Mouse (Mus musculus): ENCODE measurements at regions not wholly inside any gene's neighbourhood (a gene's known extent, or its start where the extent isn't known, plus 50 kb on each side); places are given as distances from the start of the nearest gene placed in this dataset.

GRCm38 (mm10) chr2:167782231-167782999 lies 92.8 kb upstream of the Tmem189 start:
- no peak for DNase-seq

- DNase-seq: peak; percentile 66 to 76
These were observed 91.9 kb upstream of the Tmem189 start for GRCm38 (mm10) chr2:167781496-167781895.

GRCm38 (mm10) chr2:167778691-167779090 lies 89.1 kb upstream of the Tmem189 start:
- DNase-seq: peak in 1 of 2 experiments; percentile 54

DNA sequence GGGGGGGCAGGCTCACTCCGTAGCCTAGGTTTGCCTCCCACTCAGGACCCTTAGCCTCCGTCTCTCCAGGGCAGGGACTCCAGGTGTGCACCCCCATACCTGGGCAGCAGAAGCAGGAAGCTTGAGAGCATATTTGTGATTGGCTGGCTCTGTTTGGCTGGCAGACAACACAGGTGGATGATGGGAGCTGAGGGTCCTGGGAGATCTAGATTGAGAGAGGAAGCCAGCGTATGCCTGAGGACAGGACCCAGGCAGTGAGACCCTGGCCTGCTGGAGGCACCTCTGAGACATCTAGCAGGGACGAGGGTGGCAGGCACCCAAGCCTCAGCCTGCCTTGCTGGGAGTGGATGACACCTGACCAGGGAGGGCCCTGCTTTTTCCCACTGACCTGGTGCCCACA lies 88.6 kb upstream of the Tmem189 start:
- DNase-seq: no peak

DNA sequence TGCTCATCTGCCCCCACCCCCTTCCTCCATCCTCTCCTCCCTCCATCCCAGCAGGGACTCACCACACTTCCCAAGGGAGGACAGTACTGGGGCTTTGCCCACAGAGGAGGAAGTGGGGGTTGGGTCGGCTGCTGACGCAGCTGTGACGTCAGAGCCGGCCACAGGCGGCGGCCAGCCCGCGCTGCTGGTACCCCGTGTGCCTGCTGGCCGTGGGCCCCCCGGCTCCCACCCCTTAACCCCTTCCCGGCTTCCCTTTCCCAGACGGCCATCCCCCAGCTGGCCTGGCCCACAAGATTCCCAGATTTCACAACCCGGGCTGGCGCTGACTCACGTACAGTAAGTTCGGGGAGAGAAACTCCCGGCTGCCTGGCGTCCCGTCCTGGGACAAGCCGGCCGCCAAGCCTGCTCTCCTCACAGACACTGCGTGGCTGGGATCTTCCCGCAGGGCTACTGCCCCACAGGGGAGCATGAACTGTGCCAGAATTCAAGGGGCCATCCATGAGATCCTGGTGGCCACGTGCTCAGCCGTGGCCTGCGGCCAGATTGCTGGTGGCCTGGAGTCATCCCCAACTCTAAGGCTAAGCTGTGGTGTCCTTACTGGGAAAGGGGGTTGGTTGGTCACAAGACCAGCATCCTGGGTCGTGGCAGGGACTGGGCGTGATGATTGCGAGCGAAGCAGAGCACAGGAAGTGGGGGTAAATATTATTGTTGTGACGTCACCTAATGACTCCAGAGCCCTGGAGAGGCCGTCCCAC lies 87.9 kb upstream of the Tmem189 start:
- DNase-seq: peak; percentile 89

GRCm38 (mm10) chr2:167776251-167777168 lies 86.9 kb upstream of the Tmem189 start:
- peak; percentile 35 to 42 for DNase-seq

DNA sequence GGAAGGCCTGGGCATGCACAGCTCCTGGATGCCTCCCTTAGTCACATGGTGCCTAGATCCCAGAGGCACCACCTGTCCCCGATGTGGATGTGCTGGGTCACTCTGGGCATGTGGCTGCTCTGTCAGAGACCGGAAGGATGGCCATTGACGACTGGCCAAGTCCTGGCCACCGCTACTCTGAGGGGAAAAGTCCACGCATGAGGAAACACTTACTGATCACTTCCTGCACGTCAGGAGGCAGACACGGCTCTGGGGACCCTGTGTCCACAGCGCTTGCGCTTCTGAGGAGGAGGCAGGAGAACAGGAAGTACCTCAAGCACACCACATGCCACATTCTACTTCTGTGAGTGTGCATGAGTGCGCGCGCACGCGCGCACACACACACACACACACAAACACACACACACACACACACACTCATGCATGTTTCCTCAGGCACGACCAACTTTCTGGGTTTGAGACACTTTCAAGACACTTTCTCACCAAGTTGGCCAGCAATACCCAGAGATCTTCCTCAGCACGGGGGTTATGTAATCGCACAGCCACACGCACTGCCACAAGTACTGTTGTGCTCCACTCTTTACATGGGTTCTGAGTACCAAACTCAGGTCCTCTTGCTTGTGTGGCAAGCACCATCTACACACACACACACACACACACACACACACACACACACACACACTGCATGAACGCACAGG lies 85.7 kb upstream of the Tmem189 start:
- peak; percentile 57 to 58 for DNase-seq

DNA sequence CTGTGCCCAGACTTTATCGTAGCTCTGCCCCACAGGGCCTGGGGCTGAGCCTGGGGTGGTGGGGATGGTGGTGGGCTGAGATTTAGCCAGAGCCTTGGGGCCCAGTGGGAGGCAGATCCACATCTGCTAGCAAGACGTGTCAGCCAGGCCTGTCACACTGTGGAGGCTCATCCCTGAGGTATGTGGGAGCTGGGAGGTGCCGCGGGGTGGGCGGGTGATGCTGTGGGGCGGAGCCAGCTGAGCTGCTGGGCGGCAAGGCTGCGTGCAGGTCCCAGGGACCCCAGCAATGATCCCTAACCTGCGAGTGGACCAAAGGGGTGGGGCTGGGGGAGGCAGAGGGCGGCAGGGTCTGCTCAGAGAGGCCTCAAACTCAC lies 85.2 kb upstream of the Tmem189 start:
- peak; percentile 68 to 81 for DNase-seq

DNA sequence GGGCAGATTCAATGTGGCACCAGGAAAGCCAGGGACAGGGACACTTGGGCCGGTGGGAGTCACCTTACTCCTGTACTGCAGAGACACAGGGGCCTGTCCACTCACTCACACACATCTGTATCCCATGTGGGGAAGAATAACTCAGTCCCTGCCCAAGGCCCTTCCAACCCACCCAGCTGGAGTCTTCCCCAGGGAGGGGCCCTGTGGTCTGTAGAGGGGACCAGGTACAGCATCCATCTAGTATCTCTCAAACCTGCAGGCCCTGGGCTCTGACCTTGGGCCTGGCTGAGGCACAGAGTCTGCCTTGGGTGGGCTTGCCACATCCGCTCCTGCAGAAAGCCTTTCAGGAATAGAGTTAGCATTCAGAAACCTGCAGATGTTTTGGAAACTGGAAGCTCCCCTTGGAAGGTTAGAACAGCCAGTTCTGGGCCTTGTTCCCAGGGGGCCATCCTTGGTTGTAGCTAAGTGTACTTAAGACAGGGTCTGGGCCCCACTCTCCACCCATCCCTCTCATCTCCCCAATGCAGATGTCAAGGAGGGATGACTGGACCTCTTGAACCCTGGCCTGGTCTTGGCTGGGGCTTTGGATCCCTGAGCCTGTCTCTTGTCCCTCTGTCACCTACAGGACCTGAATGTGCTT lies 84.7 kb upstream of the Tmem189 start:
- DNase-seq: no peak

DNA sequence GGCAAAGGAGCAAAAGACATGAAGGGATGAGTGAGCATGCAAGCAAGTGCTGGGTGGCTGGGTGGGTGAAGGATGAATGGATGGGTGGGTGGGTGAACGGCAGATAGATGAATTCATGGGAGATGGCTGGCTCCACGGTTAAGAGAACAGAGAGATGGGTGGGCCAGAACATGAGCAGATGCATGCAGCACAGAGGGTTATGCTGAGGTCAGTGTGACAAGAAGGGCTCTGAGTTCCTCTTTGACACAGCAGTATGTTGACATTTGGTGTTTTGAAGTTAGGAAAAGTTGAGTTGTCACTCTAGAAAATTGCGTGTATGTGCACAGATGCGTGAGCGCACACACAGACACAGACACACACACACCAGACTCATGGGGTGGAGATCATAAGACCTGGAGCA lies 83.2 kb upstream of the Tmem189 start:
- DNase-seq: no peak

DNA sequence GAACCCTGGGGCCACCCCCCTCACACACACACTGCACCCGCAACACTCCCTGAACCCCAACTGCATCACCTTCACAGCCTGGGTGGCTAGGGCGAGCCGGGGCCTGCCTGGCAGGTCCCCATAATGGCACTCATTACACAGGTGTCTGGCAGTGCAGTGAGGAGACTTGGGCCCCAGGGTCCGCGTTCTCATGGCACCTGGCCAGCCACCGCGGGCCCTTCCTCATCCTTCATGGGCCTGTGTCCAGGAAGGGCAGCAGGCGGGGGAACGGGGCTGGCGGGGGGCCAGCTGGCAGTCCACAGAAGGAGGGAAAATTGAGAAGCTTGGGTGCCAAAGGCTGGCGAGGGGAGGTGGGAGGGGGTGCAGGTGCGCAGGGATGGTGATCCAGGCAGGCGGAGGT lies 78.3 kb upstream of the Tmem189 start:
- peak in 1 of 2 experiments; percentile 57 for DNase-seq

DNA sequence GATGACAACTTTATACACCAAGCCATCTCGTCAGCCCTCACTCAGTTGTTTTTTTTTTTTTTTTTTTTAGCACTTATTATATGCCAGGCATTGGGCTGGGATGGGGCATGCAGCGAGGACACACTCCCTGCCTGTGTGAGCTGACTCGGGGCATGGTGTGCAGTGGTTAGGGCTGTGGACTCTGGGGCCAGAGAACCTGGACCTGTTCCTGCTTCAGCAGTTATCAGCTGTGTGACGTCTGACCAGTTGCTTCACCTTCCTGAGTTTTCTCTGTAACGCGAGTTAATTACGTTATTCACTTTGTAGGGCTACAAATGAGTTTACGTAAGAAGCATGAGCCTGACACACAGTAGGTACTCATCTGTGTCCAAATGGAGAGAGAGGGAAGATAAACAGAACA lies 77.7 kb upstream of the Tmem189 start:
- DNase-seq: no peak

GRCm38 (mm10) chr2:167765811-167766210 lies 76.2 kb upstream of the Tmem189 start:
- DNase-seq: no peak

DNA sequence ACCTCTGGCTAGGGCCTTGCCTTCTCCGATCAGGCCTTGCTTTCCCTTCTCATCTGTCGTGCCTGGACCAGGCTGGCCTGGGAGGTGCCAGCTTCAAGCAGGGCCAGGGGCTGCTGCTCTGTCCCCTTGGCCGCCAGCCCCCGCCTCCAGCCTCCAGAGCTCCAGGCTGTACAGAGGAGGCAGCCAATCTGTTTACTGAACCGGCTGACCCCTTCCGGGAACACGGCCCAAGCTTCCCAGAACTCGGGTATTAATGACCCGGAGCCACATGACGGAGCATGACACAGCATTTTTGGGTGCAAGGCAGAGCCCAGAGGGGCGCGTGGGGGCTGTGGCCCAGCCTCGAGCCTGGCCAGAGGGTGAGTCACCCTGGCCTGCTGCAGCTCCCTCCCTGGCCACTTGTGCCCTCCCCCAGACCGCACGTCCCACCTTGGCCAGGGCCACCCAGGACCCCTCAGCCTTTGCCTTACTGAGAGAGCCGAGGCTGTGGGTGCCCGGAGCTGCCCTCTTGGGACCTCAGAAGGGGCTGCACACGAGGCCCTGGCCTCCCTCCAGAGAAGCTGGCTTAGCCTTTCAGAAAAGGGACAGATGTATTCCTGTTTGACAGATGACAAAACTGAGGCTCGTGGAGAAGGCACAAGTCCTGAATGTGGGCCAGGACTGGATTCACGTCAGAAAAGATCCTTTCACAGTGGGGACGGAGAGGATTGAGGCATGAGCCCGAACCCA lies 75.6 kb upstream of the Tmem189 start:
- peak; percentile 91 to 94 for DNase-seq

- no peak for DNase-seq
These were observed 74.3 kb upstream of the Tmem189 start for GRCm38 (mm10) chr2:167763891-167764410.

DNA sequence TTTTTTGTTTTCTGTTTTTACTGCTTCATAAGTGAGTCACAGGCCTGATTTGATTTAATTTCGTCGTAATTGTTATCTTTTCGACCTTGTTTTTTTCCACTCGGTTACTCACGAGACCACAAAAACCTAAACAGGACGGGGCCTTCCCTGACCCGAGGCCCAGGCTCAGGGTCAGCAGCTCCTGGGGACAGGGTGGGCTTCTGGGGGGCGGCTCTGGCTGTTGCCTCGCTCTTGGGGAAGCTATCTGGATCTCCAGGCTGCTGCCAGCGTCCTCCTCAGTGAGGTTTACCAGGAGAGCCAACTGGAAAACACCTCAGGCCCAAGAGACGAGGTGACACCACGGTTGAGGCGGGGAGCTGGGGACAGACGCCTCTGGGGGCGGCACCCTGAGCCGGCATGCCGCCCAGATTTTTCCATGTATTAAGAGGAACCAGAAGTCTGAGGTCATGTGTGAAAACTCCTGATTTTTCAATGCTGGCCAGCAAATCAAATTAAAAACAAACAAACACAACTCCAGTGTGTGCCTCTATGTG lies 71.8 kb upstream of the Tmem189 start:
- DNase-seq: peak; percentile 48 to 65

- peak in 1 of 2 experiments; percentile 37 for DNase-seq
These were observed 71.2 kb upstream of the Tmem189 start for GRCm38 (mm10) chr2:167760681-167761403.

DNA sequence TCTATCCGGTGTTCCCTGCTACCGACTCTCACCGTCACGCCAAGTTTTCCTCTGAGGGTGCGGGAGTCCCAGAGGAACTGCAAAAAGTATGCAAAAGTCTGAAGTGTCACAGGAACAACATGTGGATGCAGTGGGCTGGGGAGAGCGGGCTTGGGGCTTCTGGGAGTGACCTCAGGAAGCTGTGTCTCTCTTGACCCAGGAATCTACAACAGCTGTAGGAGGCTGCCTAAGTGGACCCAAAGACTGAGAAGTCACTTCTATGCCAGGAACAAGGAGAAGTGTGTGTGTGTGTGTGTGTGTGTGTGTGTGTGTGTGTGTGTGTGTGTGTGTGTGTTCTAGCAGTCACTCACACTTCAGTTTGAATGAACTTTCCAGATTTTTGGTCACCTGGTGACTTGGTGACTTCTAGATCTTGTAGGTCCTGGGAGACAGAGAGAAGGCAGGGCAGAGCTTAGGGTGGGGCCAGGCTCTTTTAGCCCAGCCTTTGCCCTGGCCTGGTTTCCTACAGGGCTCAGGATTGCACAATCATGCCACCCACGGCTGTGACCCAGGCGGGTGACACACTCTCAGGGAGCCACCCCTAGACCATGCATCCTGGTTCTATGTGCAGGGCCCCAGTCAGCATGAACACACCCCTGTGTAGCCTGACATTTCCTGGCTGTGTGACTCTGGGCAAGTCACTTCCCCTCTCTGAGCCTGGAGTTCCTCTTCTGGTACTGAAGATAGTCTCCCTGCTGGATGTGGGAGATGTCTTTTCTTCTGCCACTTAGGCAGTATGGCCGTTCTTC lies 70.2 kb upstream of the Tmem189 start:
- DNase-seq: peak; percentile 85 to 88
